Mouse (Mus musculus): ENCODE results near the gene Smox.

Gene Smox

GRCm38 (mm10) chr2:131518790-131519189 is 27.5 kb downstream of the Smox start:
- no peak for DNase-seq

- DNase-seq: no peak
Observed at GRCm38 (mm10) chr2:131520743-131521142, 29.4 kb downstream of the Smox start.

GRCm38 (mm10) chr2:131527061-131527460 is 35.8 kb downstream of the Smox start:
- peak; percentile 41 for DNase-seq

- DNase-seq: peak; percentile 49
Observed at GRCm38 (mm10) chr2:131529898-131530622, 38.8 kb downstream of the Smox start.

GRCm38 (mm10) chr2:131530623-131531008 is 39.3 kb downstream of the Smox start:
- DNase-seq: peak; percentile 40

- DNase-seq: no peak
Observed at GRCm38 (mm10) chr2:131531271-131531670, 40.0 kb downstream of the Smox start.

GRCm38 (mm10) chr2:131535168-131535567 is 43.9 kb downstream of the Smox start:
- DNase-seq: no peak

- DNase-seq: no peak
Observed at GRCm38 (mm10) chr2:131538341-131538740, 47.0 kb downstream of the Smox start.

GRCm38 (mm10) chr2:131539780-131540179 is 48.5 kb downstream of the Smox start:
- DNase-seq: no peak

- no peak for DNase-seq
Observed at GRCm38 (mm10) chr2:131541686-131542085, 50.4 kb downstream of the Smox start.

GRCm38 (mm10) chr2:131542531-131542930 is 51.2 kb downstream of the Smox start:
- DNase-seq: no peak

- DNase-seq: peak; percentile 50
Observed at GRCm38 (mm10) chr2:131545386-131546307, 54.4 kb downstream of the Smox start.

GRCm38 (mm10) chr2:131546308-131546700 is 55.0 kb downstream of the Smox start:
- no peak for DNase-seq

GRCm38 (mm10) chr2:131546745-131547408 is 55.6 kb downstream of the Smox start:
- no peak for DNase-seq

- DNase-seq: no peak
Observed at GRCm38 (mm10) chr2:131548330-131548729, 57.0 kb downstream of the Smox start.

- DNase-seq: no peak
Observed at GRCm38 (mm10) chr2:131549090-131549489, 57.8 kb downstream of the Smox start.

GRCm38 (mm10) chr2:131550474-131550873 is 59.2 kb downstream of the Smox start:
- no peak for DNase-seq

- no peak for DNase-seq
Observed at GRCm38 (mm10) chr2:131550906-131551305, 59.6 kb downstream of the Smox start.

GRCm38 (mm10) chr2:131551701-131552620 is 60.7 kb downstream of the Smox start:
- no peak for DNase-seq

- no peak for DNase-seq
Observed at GRCm38 (mm10) chr2:131552736-131553400, 61.6 kb downstream of the Smox start.

- no peak for DNase-seq
Observed at GRCm38 (mm10) chr2:131557896-131558295, 66.6 kb downstream of the Smox start.

All from right cerebral cortex, postnatal 14 days (tissue).